Mouse (Mus musculus): ENCODE results near the gene Gstp1. TPM values are rescaled to one million over a fixed set of nuclear protein-coding genes. Genes with fewer than 3 reads are reported as not detected.
"Not testable (repeated sequence)": the region's sequence is repeated elsewhere in the genome, so short reads cannot be mapped to it uniquely, and the experiment has no call there.

Gstp1 gene
- polyA plus RNA-seq, 1 experiment from 2014 or later, result 468 TPM

- peak; percentile 94 for DNase-seq
- no peak overlapping the region for H3K27ac ChIP-seq (ENCODE audit: low read depth)
- no peaks in the 10 kb centered on the region for H3K36me3 ChIP-seq (ENCODE audit: insufficient read depth)
- no peak for ATAC-seq (ENCODE audit: insufficient read depth)
- no peak overlapping the region for H3K4me2 ChIP-seq
- H3K4me3 ChIP-seq (ENCODE audit: low read depth, low read length), result no peak overlapping the region
- 13% methylated on average over 4 of the region's 4 CpGs for WGBS
- no peaks in the 10 kb centered on the region for H3K27me3 ChIP-seq (ENCODE audit: insufficient read depth, low read length)
- peak; percentile 84 for TF ChIP-seq CTCF (IDR thresholded peaks at IDR 0.05; ENCODE audit: low read depth)
- no peaks in the 10 kb centered on the region for H3K9me3 ChIP-seq (ENCODE audit: low read depth, low read length)
- H3K4me1 ChIP-seq (ENCODE audit: insufficient read depth), result peaks cover 7% of the 10 kb centered on the region; the same call in 1 of the 2 replicates
- no peak overlapping the region for H3K9ac ChIP-seq
These were observed 10.1 kb upstream of the Gstp1 start for GRCm38 (mm10) chr19:4047859-4048258.

DNA sequence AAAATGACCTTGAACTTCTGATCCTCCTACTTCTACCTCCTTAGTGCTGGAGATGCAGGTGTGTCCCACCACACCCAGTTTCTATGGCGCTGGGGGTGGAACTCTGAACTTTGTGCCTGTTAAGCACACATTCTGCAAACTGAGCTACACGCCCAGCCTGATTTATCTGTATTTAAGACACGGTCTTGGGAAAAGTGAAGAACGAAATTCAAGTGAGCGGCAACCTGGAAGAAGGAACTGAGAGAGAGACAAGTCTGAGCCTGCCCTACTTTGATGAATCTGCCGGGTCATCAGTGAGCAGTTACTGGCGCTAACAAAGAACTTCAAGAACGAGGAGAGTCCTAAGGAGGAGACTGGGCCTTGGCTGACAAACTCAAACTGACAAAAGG lies 9.1 kb upstream of the Gstp1 start:
- DNase-seq (no peak), ATAC-seq (ENCODE audit: insufficient read depth) (no peak)
- no peak overlapping the region for H3K4me2 ChIP-seq
- H3K27me3 ChIP-seq (ENCODE audit: insufficient read depth, low read length), result no peaks in the 10 kb centered on the region
- WGBS, result 71% methylated on average over 8 of the region's 8 CpGs
- H3K4me1 ChIP-seq (ENCODE audit: insufficient read depth), result peaks cover 7% of the 10 kb centered on the region; the same call in 1 of the 2 replicates
- H3K9me3 ChIP-seq (ENCODE audit: low read depth, low read length), result no peaks in the 10 kb centered on the region
- 0 out of 2 replicates have a peak overlapping the region, but pooled peaks have one; percentile 3 for H3K27ac ChIP-seq (ENCODE audit: low read depth)
- no peaks in the 10 kb centered on the region for H3K36me3 ChIP-seq (ENCODE audit: insufficient read depth)
- H3K9ac ChIP-seq, result no peak overlapping the region
- no peak overlapping the region for H3K4me3 ChIP-seq (ENCODE audit: low read depth, low read length)
- TF ChIP-seq CTCF (IDR thresholded peaks at IDR 0.05; ENCODE audit: low read depth), result no peak

GRCm38 (mm10) chr19:4045966-4046865 lies 8.4 kb upstream of the Gstp1 start, which contains the start of gene Gstp2:
Gene Gstp2 (minus strand): TSS chr19:4046023.
- Histone ChIP-seq H3K4me1 (ENCODE audit: insufficient read depth) (peaks cover 7% of the 10 kb centered on the region; the same call in 1 of the 2 replicates), H3K4me2 (peak within 1 kb of the TSS; percentile 51), H3K9ac (no peak within 1 kb of the TSS), H3K9me3 (ENCODE audit: low read depth, low read length) (no peaks in the 10 kb centered on the region), H3K27me3 (ENCODE audit: insufficient read depth, low read length) (no peaks in the 10 kb centered on the region), H3K36me3 (ENCODE audit: insufficient read depth) (no peaks in the 10 kb centered on the region), H3K27ac (ENCODE audit: low read depth) (peak within 1 kb of the TSS; percentile 54; the same call in 1 of the 2 replicates), H3K4me3 (ENCODE audit: low read depth, low read length) (peak within 1 kb of the TSS; percentile 4; the same call in 1 of the 2 replicates)
- DNase-seq (peak; percentile 89), ATAC-seq (ENCODE audit: insufficient read depth) (peak; percentile 82)
- TF ChIP-seq CTCF (IDR thresholded peaks at IDR 0.05; ENCODE audit: low read depth), result peak; percentile 57
- 27% methylated on average over 16 of the region's 16 CpGs for WGBS

DNA sequence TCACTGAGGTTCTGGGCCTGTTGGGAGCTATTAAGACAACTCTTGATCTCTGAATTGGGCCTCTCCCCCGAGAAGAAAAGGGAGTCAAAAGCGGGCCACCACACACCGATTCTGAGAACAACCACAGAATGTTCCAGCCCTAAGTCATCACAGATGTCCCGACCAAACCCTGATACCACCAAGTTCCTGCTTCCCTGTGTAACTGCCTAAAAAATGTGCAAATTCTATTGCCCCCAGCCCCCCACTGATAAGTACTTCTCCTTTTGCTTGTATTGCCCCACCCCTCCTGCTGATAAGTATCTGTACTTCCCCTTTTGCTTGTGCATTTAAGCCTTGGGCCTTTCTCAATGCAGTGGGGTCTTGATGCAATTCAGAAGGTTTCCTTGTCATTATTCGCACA lies 6.3 kb upstream of the Gstp1 start:
- not testable (repeated sequence) for ATAC-seq (ENCODE audit: insufficient read depth); H3K4me1 ChIP-seq (ENCODE audit: insufficient read depth); H3K36me3 ChIP-seq (ENCODE audit: insufficient read depth); H3K9me3 ChIP-seq (ENCODE audit: low read depth, low read length); H3K4me2 ChIP-seq; DNase-seq; H3K27me3 ChIP-seq (ENCODE audit: insufficient read depth, low read length); H3K4me3 ChIP-seq (ENCODE audit: low read depth, low read length); H3K9ac ChIP-seq; H3K27ac ChIP-seq (ENCODE audit: low read depth)
- WGBS, result 88% methylated on average over 5 of the region's 5 CpGs

DNA sequence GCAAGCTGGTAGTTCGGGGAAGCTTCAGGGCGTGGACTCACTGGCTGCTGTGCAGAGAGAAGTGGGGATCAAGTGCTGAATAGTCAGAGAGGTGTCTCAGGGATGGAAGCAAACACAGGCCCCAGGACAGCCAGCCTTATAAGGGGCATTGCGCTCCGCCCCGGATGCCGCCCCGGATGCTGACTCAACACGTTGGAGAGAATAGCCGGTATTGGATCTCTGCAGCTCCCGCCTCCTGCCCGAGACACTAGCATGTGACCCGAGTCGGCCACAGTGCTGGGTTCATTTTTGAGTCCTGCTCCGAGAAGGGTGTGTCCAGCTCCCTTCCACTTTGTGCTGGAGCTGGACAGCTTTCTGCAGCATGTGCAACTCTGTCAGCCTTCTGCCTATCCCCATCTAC lies 4.3 kb upstream of the Gstp1 start:
- DNase-seq, result peak; percentile 24
- Histone ChIP-seq H3K36me3 (ENCODE audit: insufficient read depth) (no peaks in the 10 kb centered on the region), H3K9me3 (ENCODE audit: low read depth, low read length) (no peaks in the 10 kb centered on the region), H3K27ac (ENCODE audit: low read depth) (no peak overlapping the region), H3K4me3 (ENCODE audit: low read depth, low read length) (no peak overlapping the region), H3K4me1 (ENCODE audit: insufficient read depth) (peaks cover 11% of the 10 kb centered on the region; the same call in 1 of the 2 replicates), H3K9ac (no peak overlapping the region), H3K4me2 (no peak overlapping the region), H3K27me3 (ENCODE audit: insufficient read depth, low read length) (no peaks in the 10 kb centered on the region)
- 60% methylated on average over 14 of the region's 14 CpGs for WGBS
- TF ChIP-seq CTCF (IDR thresholded peaks at IDR 0.05; ENCODE audit: low read depth), result no peak
- ATAC-seq (ENCODE audit: insufficient read depth), result no peak

DNA sequence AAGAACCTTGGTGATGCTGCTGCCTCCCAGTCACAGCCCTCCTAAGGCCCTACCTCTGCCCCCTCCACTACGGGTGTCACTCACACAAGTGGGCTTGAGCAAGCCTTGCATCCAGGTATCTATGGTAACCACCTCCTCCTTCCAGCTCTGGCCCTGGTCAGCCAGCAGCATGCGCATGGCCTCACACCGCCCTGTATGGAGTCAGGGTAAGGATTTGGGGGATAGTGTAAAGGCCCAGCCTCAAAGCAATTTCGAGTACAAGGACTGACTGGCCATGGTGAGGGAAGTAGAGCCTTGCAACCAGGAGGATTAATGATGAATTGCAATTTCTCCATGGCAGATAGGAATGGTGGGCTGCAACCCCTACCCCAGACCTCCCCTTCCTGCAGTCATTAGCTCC lies 3.7 kb upstream of the Gstp1 start:
- 82% methylated on average over 3 of the region's 4 CpGs for WGBS
- not testable (repeated sequence) for DNase-seq; H3K4me2 ChIP-seq; H3K4me3 ChIP-seq (ENCODE audit: low read depth, low read length); H3K9me3 ChIP-seq (ENCODE audit: low read depth, low read length); H3K27me3 ChIP-seq (ENCODE audit: insufficient read depth, low read length); H3K27ac ChIP-seq (ENCODE audit: low read depth); H3K36me3 ChIP-seq (ENCODE audit: insufficient read depth); H3K9ac ChIP-seq; ATAC-seq (ENCODE audit: insufficient read depth)
- peaks cover 11% of the 10 kb centered on the region; the same call in 1 of the 2 replicates for H3K4me1 ChIP-seq (ENCODE audit: insufficient read depth)

DNA sequence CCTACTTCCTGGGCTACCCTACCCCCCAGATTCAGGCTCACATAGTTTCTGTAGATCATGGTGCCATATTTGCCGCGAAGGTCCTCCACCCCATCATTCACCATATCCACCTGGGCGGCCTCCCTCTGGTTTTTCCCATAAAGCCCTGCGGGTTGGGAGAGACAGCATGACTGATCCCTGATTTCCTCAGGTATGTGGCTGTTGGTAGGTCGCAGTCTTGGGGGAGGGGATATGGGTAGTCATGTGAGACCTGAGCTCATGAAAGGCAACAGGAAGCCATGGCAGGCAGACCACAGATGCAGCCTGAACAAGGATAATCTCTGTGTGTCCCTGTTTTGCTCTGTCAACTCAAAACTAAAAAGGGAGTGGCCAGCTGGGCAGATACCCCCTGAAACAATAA lies 3.2 kb upstream of the Gstp1 start:
- not testable (repeated sequence) for H3K9me3 ChIP-seq (ENCODE audit: low read depth, low read length); H3K4me2 ChIP-seq; DNase-seq; ATAC-seq (ENCODE audit: insufficient read depth); H3K27me3 ChIP-seq (ENCODE audit: insufficient read depth, low read length); H3K27ac ChIP-seq (ENCODE audit: low read depth); H3K4me3 ChIP-seq (ENCODE audit: low read depth, low read length); H3K4me1 ChIP-seq (ENCODE audit: insufficient read depth); H3K36me3 ChIP-seq (ENCODE audit: insufficient read depth); H3K9ac ChIP-seq
- WGBS, result 85% methylated on average over 5 of the region's 5 CpGs

DNA sequence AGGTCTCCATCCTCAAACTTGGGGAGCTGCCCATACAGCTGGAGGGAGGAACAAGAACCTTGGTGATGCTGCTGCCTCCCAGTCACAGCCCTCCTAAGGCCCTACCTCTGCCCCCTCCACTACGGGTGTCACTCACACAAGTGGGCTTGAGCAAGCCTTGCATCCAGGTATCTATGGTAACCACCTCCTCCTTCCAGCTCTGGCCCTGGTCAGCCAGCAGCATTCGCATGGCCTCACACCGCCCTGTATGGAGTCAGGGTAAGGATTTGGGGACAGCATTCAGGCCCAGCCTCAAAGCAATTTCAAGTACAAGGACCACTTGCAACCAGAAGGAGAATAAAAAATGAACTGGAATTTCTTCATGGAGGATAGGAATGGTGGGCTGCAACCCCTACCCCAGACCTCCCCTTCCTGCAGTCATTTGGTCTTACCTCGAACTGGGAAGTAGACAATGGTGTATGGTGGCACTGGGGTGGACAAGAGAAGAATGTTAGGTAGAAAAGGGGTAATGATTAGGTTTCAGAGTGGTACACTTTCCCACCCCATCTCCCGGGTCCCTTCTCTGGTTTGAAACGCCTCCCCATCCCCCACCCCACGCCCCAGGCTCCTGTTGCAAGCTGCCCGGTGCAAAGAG lies 514 bp downstream of the Gstp1 start:
- H3K9me3 ChIP-seq (ENCODE audit: low read depth, low read length); H3K27me3 ChIP-seq (ENCODE audit: insufficient read depth, low read length); H3K36me3 ChIP-seq (ENCODE audit: insufficient read depth); DNase-seq; H3K4me1 ChIP-seq (ENCODE audit: insufficient read depth): not testable (repeated sequence)
- peak; percentile 47; the same call in 1 of the 2 replicates for ATAC-seq (ENCODE audit: insufficient read depth)
- 23% methylated on average over 7 of the region's 8 CpGs for WGBS
- H3K27ac ChIP-seq (ENCODE audit: low read depth), result peak overlapping the region; percentile 33; the same call in 1 of the 2 replicates
- peak overlapping the region; percentile 79 for H3K9ac ChIP-seq
- H3K4me3 ChIP-seq (ENCODE audit: low read depth, low read length), result peak overlapping the region; percentile 50
- peak overlapping the region; percentile 75 for H3K4me2 ChIP-seq
